ENCODE assay signal across 14 mouse cellular contexts in the genomic region with DNA sequence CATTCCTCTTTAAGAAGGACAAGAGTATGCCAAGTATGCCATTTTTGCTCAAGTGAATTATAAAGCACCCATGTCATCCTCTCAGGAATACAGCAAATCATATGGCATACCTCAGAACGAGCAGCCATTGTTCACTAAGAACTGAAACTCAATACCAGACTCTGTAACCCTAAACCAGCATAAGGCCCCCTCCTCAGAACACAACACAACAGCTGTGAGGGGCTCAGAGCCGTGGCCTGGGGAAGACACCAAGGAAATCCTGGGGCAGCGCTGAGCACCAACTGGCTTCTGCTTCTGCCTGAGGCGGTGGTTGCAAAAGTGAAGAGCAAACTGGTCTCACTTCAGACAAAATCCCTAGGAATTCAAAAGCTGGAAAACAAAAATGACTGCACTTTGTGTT.
DNase-seq lines count a peak whose midpoint lies in the region; ATAC-seq and TF ChIP-seq lines count a peak whose summit lies in the region.
"Had no signal": no experiment of that assay in that cellular context is flagged by ENCODE, and none has a peak within 500 bp of the region (broad histone marks: within the 10 kb centered on the region; RNA-seq: fewer than 3 reads in every experiment).

No protein-coding gene starts in this region.

- peak overlapping the region; percentile 69; the same call in 1 of the 2 replicates for H3K27ac ChIP-seq in heart, embryonic 10.5 days
- no peak overlapping the region for H3K27ac ChIP-seq in heart, embryonic 11.5 days (ENCODE audit: low read depth, low read length)
- no peak overlapping the region for H3K27ac ChIP-seq in embryonic facial prominence, embryonic 15.5 days (replicated peaks)
- H3K27ac ChIP-seq in liver, embryonic 14.5 days = no peak overlapping the region
- H3K27ac ChIP-seq: midbrain, embryonic 13.5 days had no signal

- no peak for TF ChIP-seq EP300 in liver, embryonic 14.5 days (IDR thresholded peaks at IDR 0.05; ENCODE audit: low read depth)

- no peaks in the 10 kb centered on the region for H3K27me3 ChIP-seq in heart, embryonic 10.5 days (ENCODE audit: insufficient read depth, poor library complexity, severe bottlenecking)
- H3K27me3 ChIP-seq in heart, embryonic 11.5 days (ENCODE audit: control insufficient read depth, insufficient read depth, low read length) = no peaks in the 10 kb centered on the region
- H3K27me3 ChIP-seq in embryonic facial prominence, embryonic 15.5 days = no peaks in the 10 kb centered on the region
- no peaks in the 10 kb centered on the region for H3K27me3 ChIP-seq in liver, embryonic 14.5 days (ENCODE audit: control insufficient read depth, insufficient read depth, low read length)

- intact Hi-C loops in left cerebral cortex, postnatal 25 days (cut with DNase I) = loop anchor here (5.0 kb wide), 1 partner anchor 203 kb away; no protein-coding TSS in a partner anchor

- no peak for DNase-seq in heart, embryonic 10.5 days (ENCODE audit: low spot score)
- peak; percentile 43 for DNase-seq in brain, embryonic 14.5 days (ENCODE audit: low read depth)
- no peak for DNase-seq in liver, embryonic 14.5 days (ENCODE audit: low read depth in 3 of 3, low spot score in 3 of 3)
- no peak for DNase-seq in layer of hippocampus, postnatal 25 days (ENCODE audit: extremely low spot score in 1 of 2, low spot score in 1 of 2)
- no peak for DNase-seq in left cerebral cortex, postnatal 25 days (ENCODE audit: low spot score in 2 of 2)
- DNase-seq: adrenal gland, adult 8-10 months; cerebellum, postnatal 10 days; heart, postnatal 10 days; kidney, adult 9 months; thymus, postnatal 36 days had no signal

- ATAC-seq in heart, embryonic 11.5 days (replicated peaks; ENCODE audit: insufficient number of reproducible peaks, low FRiP score, low TSS enrichment) = no peak
- ATAC-seq in embryonic facial prominence, embryonic 15.5 days (ENCODE audit: insufficient number of reproducible peaks, low FRiP score, low TSS enrichment, low read depth) = peak; percentile 60; the same call in 1 of the 2 replicates
- no peak for ATAC-seq in liver, embryonic 14.5 days (ENCODE audit: insufficient read depth)
- ATAC-seq in erythroblast, adult 5-6 weeks (replicated peaks; ENCODE audit: low FRiP score, poor library complexity, severe bottlenecking) = no peak
- ATAC-seq: midbrain, embryonic 13.5 days had no signal

- no peak overlapping the region for H3K4me2 ChIP-seq in heart, embryonic 11.5 days
- H3K4me2 ChIP-seq in embryonic facial prominence, embryonic 15.5 days (replicated peaks) = no peak overlapping the region
- H3K4me2 ChIP-seq in liver, embryonic 14.5 days (ENCODE audit: low read depth) = peak overlapping the region; percentile 76
- H3K4me2 ChIP-seq: midbrain, embryonic 13.5 days had no signal

- H3K4me3 ChIP-seq in heart, embryonic 10.5 days = no peak overlapping the region
- H3K4me3 ChIP-seq in heart, embryonic 11.5 days (ENCODE audit: low read depth, low read length) = no peak overlapping the region
- H3K4me3 ChIP-seq in embryonic facial prominence, embryonic 15.5 days (replicated peaks) = no peak overlapping the region
- H3K4me3 ChIP-seq in liver, embryonic 14.5 days (ENCODE audit: insufficient read depth in 1 of 2, low read depth in 2 of 2, low read length in 2 of 2) = no peak overlapping the region
- H3K4me3 ChIP-seq: midbrain, embryonic 13.5 days had no signal

- TF ChIP-seq POLR2A in brain, embryonic 14.5 days (IDR thresholded peaks at IDR 0.05; ENCODE audit: borderline replicate concordance, extremely low read depth, insufficient read depth, insufficient read length, poor library complexity, severe bottlenecking) = no peak

- no peaks in the 10 kb centered on the region for H3K9me3 ChIP-seq in heart, embryonic 10.5 days
- no peaks in the 10 kb centered on the region for H3K9me3 ChIP-seq in heart, embryonic 11.5 days (replicated peaks; ENCODE audit: control insufficient read depth, low read length)
- H3K9me3 ChIP-seq in embryonic facial prominence, embryonic 15.5 days (replicated peaks) = no peaks in the 10 kb centered on the region
- no peaks in the 10 kb centered on the region for H3K9me3 ChIP-seq in liver, embryonic 14.5 days (ENCODE audit: control insufficient read depth, low read length)
- H3K9me3 ChIP-seq: midbrain, embryonic 13.5 days had no signal

- H3K4me1 ChIP-seq in heart, embryonic 10.5 days = peaks cover 72% of the 10 kb centered on the region
- H3K4me1 ChIP-seq in heart, embryonic 11.5 days (ENCODE audit: control insufficient read depth, insufficient read depth, low read length) = peaks cover 39% of the 10 kb centered on the region
- peaks cover 8% of the 10 kb centered on the region; the same call in 1 of the 2 replicates for H3K4me1 ChIP-seq in embryonic facial prominence, embryonic 15.5 days
- H3K4me1 ChIP-seq in liver, embryonic 14.5 days (replicated peaks; ENCODE audit: control insufficient read depth in 2 of 2, insufficient read depth in 2 of 2, low read length in 1 of 2) = peaks cover 46 to 56% of the 10 kb centered on the region in 2 experiments

- 41% methylated on average over 4 of the region's 4 CpGs for WGBS in heart, embryonic 10.5 days
- 36% methylated on average over 4 of the region's 4 CpGs for WGBS in heart, embryonic 11.5 days (ENCODE audit: insufficient replicate concordance)
- 7% methylated on average over 4 of the region's 4 CpGs for WGBS in embryonic facial prominence, embryonic 15.5 days
- WGBS in liver, embryonic 14.5 days (ENCODE audit: insufficient replicate concordance) = 75% methylated on average over 4 of the region's 4 CpGs

- no peak overlapping the region for H3K9ac ChIP-seq in heart, embryonic 11.5 days (ENCODE audit: low read depth, low read length)
- no peak overlapping the region for H3K9ac ChIP-seq in embryonic facial prominence, embryonic 15.5 days
- no peak overlapping the region for H3K9ac ChIP-seq in liver, embryonic 14.5 days (replicated peaks)
- H3K9ac ChIP-seq: midbrain, embryonic 13.5 days had no signal

- TF ChIP-seq CTCF in brain, embryonic 14.5 days (IDR thresholded peaks at IDR 0.05; ENCODE audit: borderline replicate concordance, extremely low read depth, insufficient read depth, insufficient read length) = no peak
- no peak for TF ChIP-seq CTCF in liver, embryonic 14.5 days (IDR thresholded peaks at IDR 0.05; ENCODE audit: low read depth)

- no peaks in the 10 kb centered on the region for H3K36me3 ChIP-seq in heart, embryonic 10.5 days
- no peaks in the 10 kb centered on the region for H3K36me3 ChIP-seq in heart, embryonic 11.5 days (ENCODE audit: control insufficient read depth, insufficient read depth, low read length)
- no peaks in the 10 kb centered on the region for H3K36me3 ChIP-seq in embryonic facial prominence, embryonic 15.5 days
- peaks cover 27% of the 10 kb centered on the region for H3K36me3 ChIP-seq in liver, embryonic 14.5 days (replicated peaks; ENCODE audit: control insufficient read depth, insufficient read depth, low read depth)
- H3K36me3 ChIP-seq: midbrain, embryonic 13.5 days had no signal
